Mouse (Mus musculus): ENCODE measurements around the gene Enpp1.

Enpp1 gene

DNA sequence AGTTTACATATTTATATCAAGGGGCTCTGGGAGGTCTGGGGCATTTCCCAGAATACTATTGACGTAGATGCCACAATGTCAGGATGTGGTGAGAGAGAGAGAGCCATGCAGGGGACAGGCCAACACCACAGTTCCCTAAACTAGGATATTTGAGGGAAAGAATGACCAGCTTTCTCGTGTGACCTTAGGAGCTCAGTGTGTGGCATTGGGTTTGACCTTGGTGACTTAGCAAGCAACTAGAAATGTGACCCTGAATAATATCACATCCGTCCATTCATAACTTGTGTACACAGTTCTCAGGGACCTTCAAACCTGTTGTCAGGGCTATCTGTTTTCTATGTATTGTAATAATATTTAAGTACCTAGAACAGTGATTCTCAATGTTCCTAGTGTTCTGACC, 102.8 kb downstream of the Enpp1 start:
- in situ Hi-C loops (cut with MboI; ENCODE audit: unreplicated experiment in 2 of 2): no loop called here

DNA sequence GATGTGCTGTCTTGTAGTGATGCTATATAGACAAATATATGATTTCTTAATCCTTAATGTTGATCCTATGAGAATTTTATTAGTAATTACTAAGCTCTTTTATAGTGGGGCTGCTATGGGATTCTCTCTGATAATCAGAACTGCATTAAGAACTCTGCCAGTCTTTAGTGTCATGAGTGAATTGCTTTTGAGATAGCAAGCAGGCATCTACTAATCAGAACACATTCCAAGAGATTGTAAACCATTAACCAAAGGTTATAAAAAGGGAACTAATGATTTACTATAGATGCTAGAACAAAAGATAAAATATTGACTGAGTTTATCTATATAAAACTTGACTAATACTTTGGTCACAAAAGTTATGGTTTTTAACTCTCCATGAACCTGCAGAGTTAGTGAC, 108.2 kb downstream of the Enpp1 start:
- in situ Hi-C loops (cut with MboI; ENCODE audit: unreplicated experiment in 2 of 2): no loop called here

DNA sequence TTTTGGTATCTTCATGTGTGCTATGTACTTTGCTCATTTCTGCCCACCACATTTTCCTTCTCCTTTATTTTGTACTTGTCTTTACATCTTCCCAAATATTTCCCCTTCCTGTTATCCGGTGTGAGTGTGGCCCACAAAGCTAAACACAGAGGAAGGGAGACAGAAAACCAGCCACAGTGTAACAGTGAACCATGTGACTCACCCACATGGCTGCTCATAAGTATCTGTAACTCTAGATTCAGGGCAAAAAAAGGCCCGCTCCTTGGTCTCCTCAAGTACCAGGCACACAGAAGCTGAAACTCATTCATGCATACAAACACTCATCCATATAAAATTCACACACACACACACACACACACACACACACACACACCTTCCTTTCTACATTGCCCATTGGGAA, 108.9 kb downstream of the Enpp1 start:
- in situ Hi-C loops (cut with MboI; ENCODE audit: unreplicated experiment in 2 of 2): no loop called here

DNA sequence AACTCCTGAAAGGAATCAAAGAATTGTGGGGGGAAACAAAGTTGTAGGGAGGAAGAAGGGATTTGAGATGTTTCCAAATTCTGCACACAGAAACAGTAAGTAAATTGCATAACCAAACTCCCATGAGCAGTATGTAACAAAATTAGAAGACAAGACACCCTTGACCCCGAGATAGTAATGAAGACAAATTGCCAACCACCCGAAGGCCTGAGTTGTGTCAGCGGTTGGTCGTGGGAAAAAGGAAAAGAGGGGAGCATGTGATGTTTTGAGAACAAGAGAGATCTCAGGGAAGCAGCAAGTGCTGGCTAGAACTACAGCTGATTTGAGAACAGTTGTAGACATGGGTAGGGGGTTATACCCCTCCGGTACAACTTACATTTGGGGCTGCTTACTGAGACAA, 112.2 kb downstream of the Enpp1 start:
- in situ Hi-C loops (cut with MboI; ENCODE audit: unreplicated experiment in 2 of 2): no loop called here

DNA sequence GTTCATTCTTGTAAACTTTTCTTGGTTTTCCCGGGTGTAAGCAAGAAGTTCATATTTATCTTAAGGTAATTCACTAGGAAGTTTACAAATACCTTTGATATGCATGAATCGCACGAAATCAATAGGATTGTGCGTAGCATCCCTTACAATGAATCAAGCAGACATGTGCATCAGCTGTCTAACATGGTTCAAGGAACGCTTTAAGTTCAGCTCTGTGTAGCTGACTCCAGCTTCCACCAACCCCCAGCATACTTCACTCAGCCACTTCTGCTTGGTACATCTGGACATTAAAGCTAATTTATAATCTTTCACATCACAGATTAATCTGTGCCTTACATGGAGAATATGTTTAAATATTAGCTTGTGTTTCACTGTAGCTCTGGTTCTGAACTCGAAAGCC, 113.3 kb downstream of the Enpp1 start:
- in situ Hi-C loops (cut with MboI; ENCODE audit: unreplicated experiment in 2 of 2): no loop called here

DNA sequence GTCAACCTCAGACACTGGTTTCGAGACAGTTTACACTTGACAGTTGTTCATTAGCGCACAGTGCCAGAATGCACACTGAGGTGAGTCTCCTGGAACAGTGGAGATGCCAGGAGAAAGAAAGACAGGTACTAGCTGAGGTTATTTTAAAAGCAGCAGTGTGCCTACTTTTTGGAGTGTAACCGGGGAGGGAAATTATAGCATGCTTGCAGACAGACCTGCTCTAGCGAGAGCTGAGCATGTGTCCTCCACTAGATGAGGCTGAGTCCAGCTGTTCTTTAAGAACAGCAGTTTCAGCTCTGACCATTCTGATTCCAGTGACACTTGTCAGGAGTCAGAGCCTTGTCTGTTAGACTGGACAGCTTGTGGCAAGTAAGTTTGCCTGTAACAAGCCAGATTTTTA, 114.2 kb downstream of the Enpp1 start:
- in situ Hi-C loops (cut with MboI; ENCODE audit: unreplicated experiment in 2 of 2): no loop called here

DNA sequence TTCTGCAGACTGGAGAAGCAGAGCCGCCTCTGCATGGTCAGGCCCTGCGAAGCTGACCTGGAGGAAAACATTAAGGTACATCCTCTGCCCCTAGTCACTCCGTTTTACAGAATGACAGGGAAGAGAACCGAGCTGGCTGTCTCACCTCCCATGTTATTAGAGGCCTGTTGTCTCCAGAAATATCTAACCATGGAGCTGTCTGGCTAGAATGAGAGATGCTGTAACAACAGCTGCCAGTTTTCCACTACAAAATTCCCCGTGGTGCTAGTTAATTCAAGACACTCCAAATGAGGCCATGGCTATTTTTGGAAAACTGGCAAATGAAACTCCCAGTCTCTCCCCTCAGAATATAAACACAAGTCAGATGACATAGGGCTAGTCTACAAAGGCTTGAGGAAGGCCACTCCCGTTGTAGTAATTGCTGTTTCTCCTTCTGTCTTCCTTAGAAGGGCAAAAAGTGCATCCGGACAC, 115.1 kb downstream of the Enpp1 start:
- in situ Hi-C loops (cut with MboI; ENCODE audit: unreplicated experiment in 2 of 2): no loop called here

DNA sequence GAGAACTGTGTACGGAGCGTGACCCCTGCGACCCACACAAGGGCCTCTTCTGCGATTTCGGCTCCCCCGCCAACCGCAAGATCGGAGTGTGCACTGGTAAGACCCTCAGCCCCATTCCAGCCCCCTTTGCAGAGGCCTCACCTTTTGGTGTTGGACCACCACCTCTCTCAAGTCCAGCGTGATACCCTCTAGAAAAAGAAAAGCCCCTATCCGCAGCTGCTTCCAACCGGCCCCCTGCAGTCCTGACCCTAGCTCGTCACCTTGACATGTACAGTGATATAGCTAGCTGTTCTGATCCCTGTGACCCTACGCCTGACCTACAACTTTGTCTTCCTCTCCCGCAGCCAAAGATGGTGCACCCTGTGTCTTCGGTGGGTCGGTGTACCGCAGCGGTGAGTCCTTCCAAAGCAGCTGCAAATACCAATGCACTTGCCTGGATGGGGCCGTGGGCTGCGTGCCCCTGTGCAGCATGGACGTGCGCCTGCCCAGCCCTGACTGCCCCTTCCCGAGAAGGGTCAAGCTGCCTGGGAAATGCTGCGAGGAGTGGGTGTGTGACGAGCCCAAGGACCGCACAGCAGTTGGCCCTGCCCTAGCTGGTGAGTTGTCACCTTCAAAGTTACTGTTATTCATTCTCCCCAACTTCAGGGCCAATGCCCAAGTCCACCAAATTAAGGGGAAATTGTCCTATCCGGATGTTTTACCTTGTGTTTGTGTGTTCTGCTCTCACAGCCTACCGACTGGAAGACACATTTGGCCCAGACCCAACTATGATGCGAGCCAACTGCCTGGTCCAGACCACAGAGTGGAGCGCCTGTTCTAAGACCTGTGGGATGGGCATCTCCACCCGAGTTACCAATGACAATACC, 115.7 kb downstream of the Enpp1 start:
- in situ Hi-C loops (cut with MboI; ENCODE audit: unreplicated experiment in 2 of 2): no loop called here

DNA sequence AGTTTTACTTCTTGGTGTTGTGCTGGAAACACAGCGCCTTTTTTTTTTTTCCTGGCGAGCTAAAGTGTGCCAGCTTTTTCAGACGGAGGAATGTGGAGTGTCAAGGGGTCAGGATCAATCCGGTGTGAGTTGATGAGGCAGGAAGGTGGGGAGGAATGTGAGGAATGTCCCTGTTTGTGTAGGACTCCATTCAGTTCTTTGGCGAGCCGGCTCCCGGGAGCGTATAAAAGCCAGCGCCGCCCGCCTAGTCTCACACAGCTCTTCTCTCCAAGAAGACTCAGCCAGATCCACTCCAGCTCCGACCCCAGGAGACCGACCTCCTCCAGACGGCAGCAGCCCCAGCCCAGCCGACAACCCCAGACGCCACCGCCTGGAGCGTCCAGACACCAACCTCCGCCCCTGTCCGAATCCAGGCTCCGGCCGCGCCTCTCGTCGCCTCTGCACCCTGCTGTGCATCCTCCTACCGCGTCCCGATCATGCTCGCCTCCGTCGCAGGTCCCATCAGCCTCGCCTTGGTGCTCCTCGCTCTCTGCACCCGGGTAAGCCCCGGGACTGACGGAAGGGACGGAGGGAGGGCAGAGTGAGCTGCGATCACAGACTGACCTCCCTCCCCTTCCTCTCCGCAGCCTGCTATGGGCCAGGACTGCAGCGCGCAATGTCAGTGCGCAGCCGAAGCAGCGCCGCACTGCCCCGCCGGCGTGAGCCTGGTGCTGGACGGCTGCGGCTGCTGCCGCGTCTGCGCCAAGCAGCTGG, 116.5 kb downstream of the Enpp1 start, which contains the start of gene Ccn2:
Gene Ccn2, plus strand, starts transcription at position 193 of the 753 bp plus-strand sequence.
- in situ Hi-C loops (cut with MboI; ENCODE audit: unreplicated experiment in 2 of 2): no loop called here

DNA sequence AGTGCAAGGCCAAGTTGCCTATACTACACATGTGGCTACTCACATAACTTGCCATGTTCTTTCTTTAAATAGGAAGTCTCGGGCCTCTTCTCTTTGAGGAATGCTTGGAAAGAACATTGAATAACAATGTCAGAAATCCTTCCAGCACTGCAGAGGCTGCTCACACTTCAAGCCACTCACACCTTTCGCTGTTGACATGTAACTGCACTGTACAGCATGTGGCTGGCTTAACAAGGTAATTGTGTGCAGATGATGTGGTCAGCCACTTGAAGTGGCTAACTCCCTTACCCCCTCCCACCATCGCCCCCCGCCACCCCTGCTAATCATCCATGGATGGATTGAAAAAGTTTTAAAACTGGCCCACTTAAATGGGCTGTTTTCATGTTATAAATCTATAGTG, 118.4 kb downstream of the Enpp1 start:
- in situ Hi-C loops (cut with MboI; ENCODE audit: unreplicated experiment in 2 of 2): no loop called here

DNA sequence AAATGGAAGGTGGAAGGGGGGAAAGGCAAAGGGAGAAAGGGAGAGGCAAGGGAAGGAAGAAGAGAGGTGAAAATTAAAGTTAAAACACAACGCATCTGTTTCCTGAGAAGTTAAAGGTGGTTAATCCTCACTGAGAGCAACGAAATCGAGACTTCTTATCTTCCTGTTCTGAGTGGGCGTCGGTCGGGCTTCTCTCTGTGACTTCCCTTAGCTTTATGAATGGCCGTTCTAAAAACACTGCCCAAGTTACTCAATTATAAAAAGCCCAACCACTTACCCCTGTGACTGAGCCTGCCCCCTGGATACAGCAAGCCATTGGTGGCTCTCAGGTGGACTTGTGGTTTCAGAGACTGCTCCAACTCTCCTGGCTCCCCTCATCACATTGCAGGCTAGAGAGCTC, 119.0 kb downstream of the Enpp1 start:
- in situ Hi-C loops (cut with MboI; ENCODE audit: unreplicated experiment in 2 of 2): no loop called here

DNA sequence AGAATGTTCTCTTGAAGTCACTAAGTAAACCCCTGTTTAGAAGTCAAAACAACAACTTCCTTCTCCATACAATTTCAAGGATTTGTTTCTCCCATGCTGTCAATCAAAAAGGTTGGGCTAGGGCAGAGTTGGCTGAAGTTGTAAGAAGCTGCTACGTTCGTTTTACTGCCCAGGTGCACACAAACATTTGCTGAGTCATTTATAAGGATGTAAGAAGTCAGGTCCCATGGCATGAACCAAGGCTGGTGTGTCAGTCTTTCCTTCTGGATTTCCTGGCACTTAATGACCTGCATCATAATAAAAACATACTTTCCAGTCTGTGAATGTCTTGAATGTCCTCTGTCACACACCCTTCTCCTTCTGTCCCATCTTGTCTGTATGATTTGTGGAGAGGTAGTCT, 119.6 kb downstream of the Enpp1 start:
- in situ Hi-C loops (cut with MboI; ENCODE audit: unreplicated experiment in 2 of 2): no loop called here

DNA sequence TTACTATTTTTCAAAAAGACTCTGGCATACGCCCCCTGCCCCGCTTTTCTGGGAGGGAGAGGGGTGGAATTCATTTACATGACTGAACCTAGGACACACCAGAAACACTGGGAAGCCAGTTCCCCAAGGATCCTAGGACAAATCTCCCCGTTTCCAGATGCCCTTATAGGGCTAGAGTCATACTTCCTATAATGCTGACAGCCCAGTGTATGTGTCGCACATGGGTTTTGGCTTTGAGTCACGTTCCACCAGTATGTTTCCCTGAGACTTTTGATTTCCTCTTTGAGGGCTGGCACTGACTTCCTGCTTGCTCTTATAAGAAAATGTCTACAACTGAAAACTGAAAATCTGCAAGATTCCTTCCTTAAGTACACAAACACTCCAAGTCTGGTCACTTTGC, 120.2 kb downstream of the Enpp1 start:
- in situ Hi-C loops (cut with MboI; ENCODE audit: unreplicated experiment in 2 of 2): no loop called here

DNA sequence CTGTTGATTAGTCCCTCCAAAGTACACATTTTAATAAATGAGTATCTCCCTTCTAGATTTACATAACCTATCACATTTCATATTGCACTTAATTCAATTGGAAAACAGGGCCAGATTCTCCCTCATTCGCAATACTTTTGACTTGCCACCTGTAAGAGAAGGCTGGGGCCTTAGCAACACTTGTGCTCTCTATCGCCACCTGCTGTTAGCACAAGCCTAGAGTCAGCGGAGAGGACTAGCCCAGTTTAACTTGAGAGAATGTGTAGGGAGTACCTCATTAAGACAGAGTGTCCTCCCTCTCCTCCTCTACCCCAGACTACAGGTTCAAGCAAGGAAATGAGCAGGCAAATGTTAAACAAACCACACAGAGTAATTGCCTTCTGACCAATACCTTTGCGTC, 120.8 kb downstream of the Enpp1 start:
- in situ Hi-C loops (cut with MboI; ENCODE audit: unreplicated experiment in 2 of 2): no loop called here

DNA sequence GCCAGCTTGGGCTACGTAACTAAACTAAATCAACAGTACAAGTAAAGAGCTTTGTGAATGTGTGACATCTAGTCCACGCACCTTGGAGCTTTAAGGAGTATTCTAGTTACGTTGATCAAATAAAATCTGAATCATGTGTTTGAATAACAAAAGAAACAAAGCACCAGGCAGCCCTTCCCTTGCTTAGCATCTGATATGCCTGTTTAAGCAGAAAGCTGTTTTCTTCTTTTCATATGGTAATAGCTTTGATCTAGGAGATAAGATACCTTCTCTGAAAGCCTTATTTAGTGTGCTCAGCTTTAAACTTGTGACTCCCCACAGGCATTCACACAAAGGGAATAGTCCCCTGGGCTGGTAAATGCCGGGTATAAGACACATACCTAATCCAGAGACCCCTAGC, 121.4 kb downstream of the Enpp1 start:
- in situ Hi-C loops (cut with MboI; ENCODE audit: unreplicated experiment in 2 of 2): no loop called here

DNA sequence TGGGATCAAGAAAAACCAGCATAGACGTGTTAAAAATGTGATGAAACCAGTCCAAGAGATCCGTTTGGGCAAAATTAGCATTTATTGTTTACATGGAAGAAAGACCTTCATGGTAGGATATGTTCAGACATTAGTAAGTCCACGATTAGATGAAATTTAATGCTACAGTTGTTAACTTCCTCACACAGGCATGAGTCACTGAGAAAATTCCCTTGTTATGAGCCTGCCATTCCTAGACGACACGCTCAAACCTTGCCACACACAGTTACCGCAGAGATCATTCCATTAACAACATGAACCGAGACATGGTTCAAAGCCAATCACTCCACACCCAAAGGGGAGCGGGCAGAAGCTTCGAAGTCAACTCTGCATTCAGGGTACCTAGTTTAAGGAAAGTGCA, 122.7 kb downstream of the Enpp1 start:
- in situ Hi-C loops (cut with MboI; ENCODE audit: unreplicated experiment in 2 of 2): no loop called here

DNA sequence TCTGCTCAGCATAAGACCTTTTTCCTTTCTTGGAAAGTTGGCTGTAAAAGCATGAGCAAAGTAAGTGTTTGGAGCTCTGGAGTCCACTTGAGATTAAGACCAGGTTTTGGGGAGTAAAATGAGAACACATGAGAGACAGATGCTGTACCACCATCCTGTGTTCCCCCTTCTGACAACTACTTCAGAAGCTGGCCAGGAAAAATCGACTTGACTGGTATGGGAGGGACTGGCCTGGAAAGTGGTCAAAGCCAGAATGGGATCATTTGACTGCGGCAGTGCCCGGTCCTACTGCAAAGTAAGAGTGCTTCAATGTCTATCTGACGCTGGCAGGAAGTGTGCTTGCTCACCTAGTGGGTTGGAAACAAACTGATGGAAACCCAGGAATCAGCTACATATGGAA, 123.1 kb downstream of the Enpp1 start:
- in situ Hi-C loops (cut with MboI; ENCODE audit: unreplicated experiment in 2 of 2): no loop called here
